Mouse (Mus musculus) heart, adult 8-10 months (tissue): ENCODE results near the gene Rbbp8nl. TPM values are rescaled to one million over a fixed set of nuclear protein-coding genes. Genes with fewer than 3 reads are reported as not detected.

Experiments used
- DNase-seq: peaks from one replicate; pipeline ENCODE4 v3.0.0; 2022; ENCODE audit warnings: low spot score
- total RNA-seq, 4 experiments: library from RNA; stranded (reverse); gene quantifications; 2 replicates each; pipeline ENCODE4 v1.2.4; 2022

Rbbp8nl gene
- total RNA-seq: not detected

GRCm38 (mm10) chr2:180289440-180290108 lies at the start of gene Rbbp8nl:
Gene Rbbp8nl (minus strand): TSS chr2:180289879.
- DNase-seq: no peak

DNA sequence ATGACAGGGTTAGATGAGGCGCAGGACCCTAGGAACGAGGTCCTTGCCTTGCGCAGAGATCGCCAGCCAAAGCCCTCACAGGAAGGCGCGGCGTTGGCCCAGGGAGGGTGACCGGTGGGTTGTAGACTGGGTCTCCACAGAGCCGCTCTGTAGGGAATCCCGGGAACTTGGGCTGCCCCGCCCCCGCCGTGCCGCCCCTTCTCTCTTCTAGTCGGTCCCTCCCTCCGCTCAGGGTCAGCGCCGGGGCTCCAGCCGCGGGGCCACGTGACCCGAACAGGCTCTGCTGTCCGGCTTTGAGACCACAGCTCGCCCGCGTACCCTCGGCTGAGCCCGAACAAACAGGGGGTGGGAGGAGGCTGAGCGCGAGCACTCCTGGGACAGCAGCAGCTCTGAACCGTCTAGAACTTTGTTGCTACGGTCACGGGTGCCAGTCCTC lies 44.9 kb upstream of the Rbbp8nl start, which contains the start of gene Gata5:
TSS of gene Gata5 (minus strand) at position 149 of the 436 bp plus-strand sequence.
- no peak for DNase-seq

- DNase-seq: no peak
These were observed 44.3 kb upstream of the Rbbp8nl start for GRCm38 (mm10) chr2:180333778-180334550.

- DNase-seq: no peak
These were observed 39.8 kb upstream of the Rbbp8nl start for GRCm38 (mm10) chr2:180329466-180329865.

DNA sequence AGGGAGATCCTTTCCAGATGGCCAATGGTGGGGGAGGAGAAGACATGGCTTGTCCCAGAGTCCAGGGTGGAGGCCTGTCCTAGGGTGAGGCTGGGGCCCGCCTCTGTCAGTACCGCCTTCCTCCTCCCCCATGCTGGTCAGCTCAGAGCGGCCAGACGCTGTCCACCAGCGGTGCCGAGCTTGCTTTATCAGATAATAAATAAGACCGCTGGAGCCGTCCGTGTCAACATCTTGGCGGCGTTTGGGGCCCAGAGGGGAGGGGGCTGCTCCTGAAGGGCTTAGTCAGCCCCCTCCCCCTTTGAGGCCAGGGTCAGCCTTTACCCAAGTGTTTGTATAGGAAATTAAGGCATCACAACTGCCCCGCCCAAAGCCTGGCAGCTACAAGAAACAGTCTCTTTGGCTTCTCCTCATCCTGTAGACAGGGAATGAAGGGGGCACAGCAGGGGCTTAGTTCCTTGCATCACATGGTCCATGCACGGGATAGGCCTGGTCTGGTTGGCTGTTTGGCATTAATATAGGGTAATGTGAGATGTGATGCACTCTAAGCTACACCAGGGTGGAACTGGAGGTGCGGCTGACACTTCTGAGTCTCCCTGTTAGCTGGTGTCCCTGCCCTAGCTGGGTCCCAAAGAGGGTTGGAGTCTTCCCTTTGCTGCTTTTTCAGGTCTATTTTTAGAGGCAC lies 33.1 kb upstream of the Rbbp8nl start:
- DNase-seq: no peak

- no peak for DNase-seq
These were observed 30.5 kb upstream of the Rbbp8nl start for GRCm38 (mm10) chr2:180320216-180320615.

GRCm38 (mm10) chr2:180317591-180317990 lies 27.9 kb upstream of the Rbbp8nl start:
- DNase-seq: peak; percentile 30

DNA sequence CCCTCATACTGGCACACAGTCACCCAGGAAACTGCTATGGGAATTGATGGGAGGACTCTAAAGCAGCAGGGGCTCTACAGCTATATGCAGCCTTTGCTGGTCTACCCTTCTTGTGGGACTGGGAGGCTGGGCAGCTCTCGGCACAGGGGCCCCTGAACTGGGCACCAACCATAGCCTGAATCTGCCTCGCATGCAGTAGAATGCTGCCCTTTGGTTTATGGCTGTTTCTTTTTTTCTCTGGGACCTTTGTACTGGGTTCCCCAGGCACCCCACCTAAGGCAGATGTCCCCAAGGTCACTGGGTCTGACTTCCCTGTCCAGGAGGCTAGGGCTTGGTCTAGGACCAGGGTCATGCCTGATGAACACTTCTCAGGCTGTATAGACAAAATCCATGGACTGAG lies 24.6 kb upstream of the Rbbp8nl start:
- DNase-seq: no peak

GRCm38 (mm10) chr2:180311147-180311546 lies 21.5 kb upstream of the Rbbp8nl start:
- DNase-seq: peak; percentile 26

GRCm38 (mm10) chr2:180307680-180308079 lies 18.0 kb upstream of the Rbbp8nl start:
- no peak for DNase-seq

DNA sequence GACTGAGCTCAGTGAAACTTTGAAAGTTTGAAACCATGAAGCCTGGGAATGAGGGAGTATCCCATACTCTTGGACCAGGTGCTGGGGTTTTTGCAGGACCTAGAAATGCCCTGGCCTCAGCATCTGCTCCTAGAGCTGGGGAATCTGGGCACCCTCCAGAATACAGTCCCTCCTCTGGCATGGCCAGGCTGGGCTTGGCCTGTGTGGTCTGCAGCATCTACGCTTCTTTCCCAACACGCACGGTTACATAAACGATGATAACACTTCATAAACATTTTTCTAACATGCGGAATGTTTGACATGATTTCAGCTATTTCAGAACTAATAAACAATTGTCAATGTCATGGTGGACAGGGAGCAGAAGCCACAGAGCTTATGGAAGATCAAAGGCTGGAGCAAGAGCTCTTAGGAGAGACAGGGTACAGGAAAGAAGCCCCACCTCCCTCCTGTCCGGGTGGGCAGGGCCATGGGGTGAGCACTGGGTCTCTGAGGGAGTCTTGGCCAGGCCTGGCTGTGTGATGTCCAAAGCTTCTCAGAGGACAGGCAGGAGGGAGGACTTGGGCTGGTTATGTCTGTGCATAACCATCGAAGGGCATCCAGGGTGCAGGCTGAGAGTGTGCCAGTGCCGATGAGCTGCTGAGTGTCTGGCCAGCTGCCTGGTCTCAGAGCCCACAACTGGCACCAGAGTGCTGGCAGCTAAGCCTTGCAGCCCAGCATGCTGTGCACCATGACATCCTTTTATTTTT lies 16.9 kb upstream of the Rbbp8nl start:
- peak; percentile 64 for DNase-seq

GRCm38 (mm10) chr2:180306009-180306408 lies 16.3 kb upstream of the Rbbp8nl start:
- DNase-seq: no peak

GRCm38 (mm10) chr2:180305490-180305889 lies 15.8 kb upstream of the Rbbp8nl start:
- no peak for DNase-seq

- no peak for DNase-seq
These were observed 14.9 kb upstream of the Rbbp8nl start for GRCm38 (mm10) chr2:180304554-180304953.

DNA sequence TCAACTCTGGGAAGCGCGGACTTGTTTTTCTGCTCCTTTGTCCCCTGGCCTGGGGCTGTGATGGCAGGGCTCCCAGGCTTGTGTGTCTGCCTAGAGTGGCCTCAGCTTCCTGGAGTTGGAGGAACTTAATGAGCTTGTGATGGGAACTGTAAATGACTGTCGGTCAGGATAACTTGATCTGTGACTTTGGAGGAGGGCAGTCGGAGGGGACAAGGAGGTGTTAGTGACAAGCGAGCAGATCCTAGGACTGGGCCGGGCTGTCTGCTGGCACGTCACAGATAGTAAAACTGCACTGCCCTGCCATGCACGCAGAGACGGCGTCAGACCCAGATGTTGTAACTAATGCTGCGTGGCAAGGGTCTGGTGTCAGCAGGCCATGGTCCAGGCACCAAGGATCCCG lies 13.8 kb upstream of the Rbbp8nl start:
- DNase-seq: no peak

- no peak for DNase-seq
These were observed 12.5 kb upstream of the Rbbp8nl start for GRCm38 (mm10) chr2:180302201-180302600.

GRCm38 (mm10) chr2:180300771-180301170 lies 11.1 kb upstream of the Rbbp8nl start:
- DNase-seq: no peak

DNA sequence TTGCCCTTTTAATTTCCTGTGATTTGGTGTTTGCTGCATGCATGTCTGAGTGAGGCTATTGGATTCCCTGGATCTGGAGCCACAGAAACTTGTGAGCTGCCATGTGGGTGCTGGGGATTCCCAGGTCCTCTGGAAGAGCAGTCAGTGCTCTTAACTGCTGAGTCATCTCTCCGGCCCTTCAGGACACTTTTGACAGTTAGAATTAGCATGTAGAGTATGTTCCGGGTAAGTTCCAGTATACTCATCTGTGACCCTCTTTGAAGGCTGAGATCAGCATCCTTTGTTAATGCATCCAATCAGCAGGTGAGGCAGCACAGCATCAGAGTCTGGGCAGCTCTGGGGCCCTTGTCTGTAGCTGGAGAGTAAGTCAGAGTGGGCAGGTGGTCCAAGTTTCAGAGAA lies 10.6 kb upstream of the Rbbp8nl start:
- no peak for DNase-seq

GRCm38 (mm10) chr2:180292906-180293305 lies 3.2 kb upstream of the Rbbp8nl start:
- DNase-seq: no peak

GRCm38 (mm10) chr2:180292026-180292425 lies 2.3 kb upstream of the Rbbp8nl start:
- no peak for DNase-seq

DNA sequence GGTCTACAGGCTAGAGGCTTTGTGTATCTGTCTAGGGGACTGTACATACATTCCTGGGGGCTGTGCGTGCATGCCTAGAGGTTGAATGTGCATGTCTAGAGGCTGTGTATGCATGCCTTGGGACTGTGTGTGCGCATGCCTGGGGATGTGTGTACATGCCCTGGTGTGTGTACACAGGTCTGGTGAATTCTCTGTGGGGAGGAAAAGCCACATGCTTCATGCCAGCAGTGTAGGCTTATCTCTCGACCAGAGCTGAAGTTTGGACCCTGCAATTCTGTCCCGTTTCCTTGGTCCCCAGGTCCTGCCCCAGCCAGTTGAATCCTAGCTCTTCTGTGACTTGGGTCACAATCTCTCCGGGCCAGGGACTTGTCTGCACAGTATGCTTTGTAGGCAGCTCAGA lies 1.9 kb upstream of the Rbbp8nl start:
- no peak for DNase-seq

GRCm38 (mm10) chr2:180290503-180290902 lies 824 bp upstream of the Rbbp8nl start:
- DNase-seq: no peak
